24 mouse cellular contexts compared by ENCODE assay signal in genomic region chr5:110211312-110211711, GRCm38 (mm10). TPM values are rescaled to one million over a fixed set of nuclear protein-coding genes. Genes with fewer than 3 reads are reported as not detected.
DNase-seq lines count a peak whose midpoint lies in the region; ATAC-seq and TF ChIP-seq lines count a peak whose summit lies in the region.
"Had no signal": no experiment of that assay in that cellular context is flagged by ENCODE, and none has a peak within 500 bp of the region (broad histone marks: within the 10 kb centered on the region; RNA-seq: fewer than 3 reads in every experiment).

No protein-coding gene starts in this region.

- no peaks in the 10 kb centered on the region for H3K27me3 ChIP-seq in lung, postnatal 0 days (replicated peaks; ENCODE audit: insufficient read depth, low read length)
- no peaks in the 10 kb centered on the region for H3K27me3 ChIP-seq in MEL (ENCODE audit: control insufficient read depth in 1 of 2, insufficient read depth in 2 of 2, low read length in 2 of 2)
- H3K27me3 ChIP-seq: embryonic facial prominence, embryonic 13.5 days; forebrain, embryonic 15.5 days; kidney, embryonic 15.5 days; limb, embryonic 12.5 days; liver, embryonic 13.5 days; lung, embryonic 15.5 days; stomach, embryonic 15.5 days had no signal

- no peak overlapping the region for H3K9ac ChIP-seq in lung, postnatal 0 days (replicated peaks; ENCODE audit: low read depth)
- no peak overlapping the region for H3K9ac ChIP-seq in MEL (ENCODE audit: control insufficient read depth, low read depth, low read length, poor library complexity, severe bottlenecking)
- H3K9ac ChIP-seq: embryonic facial prominence, embryonic 13.5 days; forebrain, embryonic 15.5 days; kidney, embryonic 15.5 days; limb, embryonic 12.5 days; liver, embryonic 13.5 days; lung, embryonic 15.5 days; stomach, embryonic 15.5 days had no signal

- H3K36me3 ChIP-seq in lung, postnatal 0 days (ENCODE audit: insufficient read depth, low read length) = peaks cover 65% of the 10 kb centered on the region
- peaks cover 0 to 7% of the 10 kb centered on the region in 2 experiments; a peak in 2 of 4 replicates for H3K36me3 ChIP-seq in MEL (ENCODE audit: control insufficient read depth in 1 of 2, insufficient read depth in 2 of 2, low read length in 2 of 2)

- no peak for TF ChIP-seq RAD21 in MEL (IDR thresholded peaks at IDR 0.05; ENCODE audit: low read depth, low read length)

- no peaks in the 10 kb centered on the region for H3K79me2 ChIP-seq in MEL (ENCODE audit: control insufficient read depth, insufficient read depth, low read length, poor library complexity)

- no peak for TF ChIP-seq CTCF in lung, postnatal 0 days (IDR thresholded peaks at IDR 0.05)
- TF ChIP-seq CTCF in MEL (IDR thresholded peaks at IDR 0.05 in 2 of 3, conservative IDR thresholded peaks at IDR 0.05 in 1 of 3; ENCODE audit: control insufficient read depth in 1 of 3, insufficient read depth in 1 of 3, low read depth in 2 of 3, low read length in 3 of 3, poor library complexity in 1 of 3, severe bottlenecking in 1 of 3) = no peak

- H3K27ac ChIP-seq in lung, postnatal 0 days (ENCODE audit: low read length) = no peak overlapping the region
- H3K27ac ChIP-seq in MEL (ENCODE audit: control insufficient read depth, low read depth, low read length) = no peak overlapping the region
- H3K27ac ChIP-seq: embryonic facial prominence, embryonic 13.5 days; forebrain, embryonic 10.5 days; forebrain, embryonic 15.5 days; gastrocnemius, adult 2 months; kidney, embryonic 15.5 days; limb, embryonic 12.5 days; liver, embryonic 13.5 days; lung, embryonic 15.5 days; stomach, embryonic 15.5 days had no signal

- H3K9me3 ChIP-seq in lung, postnatal 0 days (ENCODE audit: low read length) = no peaks in the 10 kb centered on the region
- no peaks in the 10 kb centered on the region for H3K9me3 ChIP-seq in MEL (replicated peaks; ENCODE audit: insufficient read depth, low read length)
- H3K9me3 ChIP-seq: embryonic facial prominence, embryonic 13.5 days; forebrain, embryonic 10.5 days; forebrain, embryonic 15.5 days; kidney, embryonic 15.5 days; limb, embryonic 12.5 days; liver, embryonic 13.5 days; lung, embryonic 15.5 days; stomach, embryonic 15.5 days had no signal

- peak; percentile 7 for DNase-seq in lung, postnatal 0 days (ENCODE audit: low spot score)
- DNase-seq in lung, postnatal 14 days = no peak
- peak; percentile 27 for DNase-seq in MEL (ENCODE audit: low read depth, low spot score)
- DNase-seq in retina, postnatal 1 day = no peak
- DNase-seq in right cerebral cortex, postnatal 25 days = no peak
- DNase-seq: adrenal gland, postnatal 25 days; cerebellum, adult 2 months; gastrocnemius, adult 2 months; heart, postnatal 14 days; kidney, adult 18-20 months; kidney, postnatal 25 days; liver, embryonic 13.5 days; midbrain, embryonic 14.5 days had no signal

- TF ChIP-seq POLR2A in MEL (IDR thresholded peaks at IDR 0.05; ENCODE audit: control insufficient read depth in 1 of 2, insufficient read depth in 1 of 2, low read depth in 1 of 2, low read length in 2 of 2, poor library complexity in 1 of 2) = no peak

- TF ChIP-seq EP300 in lung, postnatal 0 days (IDR thresholded peaks at IDR 0.05) = no peak
- no peak for TF ChIP-seq EP300 in MEL (IDR thresholded peaks at IDR 0.05; ENCODE audit: low read depth in 1 of 2, low read length in 2 of 2)

- H3K4me2 ChIP-seq in lung, postnatal 0 days (replicated peaks; ENCODE audit: low read depth, low read length) = no peak overlapping the region
- H3K4me2 ChIP-seq: embryonic facial prominence, embryonic 13.5 days; forebrain, embryonic 15.5 days; kidney, embryonic 15.5 days; limb, embryonic 12.5 days; liver, embryonic 13.5 days; lung, embryonic 15.5 days; stomach, embryonic 15.5 days had no signal

- no peaks in the 10 kb centered on the region for H3K4me1 ChIP-seq in lung, postnatal 0 days (ENCODE audit: insufficient read depth, low read depth, low read length)
- no peaks in the 10 kb centered on the region for H3K4me1 ChIP-seq in MEL (ENCODE audit: control insufficient read depth in 1 of 2, insufficient read depth in 2 of 2, low read length in 2 of 2)
- H3K4me1 ChIP-seq: embryonic facial prominence, embryonic 13.5 days; forebrain, embryonic 10.5 days; forebrain, embryonic 15.5 days; kidney, embryonic 15.5 days; limb, embryonic 12.5 days; liver, embryonic 13.5 days; lung, embryonic 15.5 days; stomach, embryonic 15.5 days had no signal

- no peak for ATAC-seq in lung, postnatal 0 days
- peak; percentile 100 for ATAC-seq in granulocyte monocyte progenitor cell, adult 5-6 weeks (replicated peaks; ENCODE audit: poor library complexity, severe bottlenecking)
- ATAC-seq in monocyte, adult 5-6 weeks (replicated peaks; ENCODE audit: insufficient number of reproducible peaks, low FRiP score, low TSS enrichment, poor library complexity, severe bottlenecking) = peak; percentile 93
- ATAC-seq: CD4-positive, CD25-positive, alpha-beta regulatory T cell, adult 4 months; forebrain, embryonic 15.5 days; hindbrain, embryonic 16.5 days had no signal

- no peak overlapping the region for H3K4me3 ChIP-seq in lung, postnatal 0 days (ENCODE audit: low read depth, low read length)
- H3K4me3 ChIP-seq in MEL (ENCODE audit: control insufficient read depth in 1 of 2, insufficient read depth in 1 of 2, low read depth in 2 of 2, low read length in 2 of 2) = no peak overlapping the region
- H3K4me3 ChIP-seq: embryonic facial prominence, embryonic 13.5 days; forebrain, embryonic 10.5 days; forebrain, embryonic 15.5 days; gastrocnemius, adult 2 months; kidney, embryonic 15.5 days; limb, embryonic 12.5 days; liver, embryonic 13.5 days; lung, embryonic 15.5 days; stomach, embryonic 15.5 days had no signal

- WGBS in lung, postnatal 0 days = 74% methylated on average over 2 of the region's 2 CpGs

TF ChIP-seq in MEL, 35 proteins besides CTCF, POLR2A, EP300 and RAD21:
- TF ChIP-seq POLR2AphosphoS5 (IDR thresholded peaks at IDR 0.05; ENCODE audit: borderline replicate concordance, low read depth, low read length) = no peak
- no peak for TF ChIP-seq ELF1 (IDR thresholded peaks at IDR 0.05; ENCODE audit: low read depth, low read length)
- TF ChIP-seq KAT2A (conservative IDR thresholded peaks at IDR 0.05; ENCODE audit: low read depth, low read length) = no peak
- TF ChIP-seq MXI1 (IDR thresholded peaks at IDR 0.05; ENCODE audit: low read depth, low read length) = no peak
- TF ChIP-seq HCFC1 (IDR thresholded peaks at IDR 0.05; ENCODE audit: low read depth, low read length) = no peak
- TF ChIP-seq ZKSCAN1 (IDR thresholded peaks at IDR 0.05; ENCODE audit: low read depth, low read length) = no peak
- no peak for TF ChIP-seq ZC3H11A (IDR thresholded peaks at IDR 0.05; ENCODE audit: low read depth, low read length)
- TF ChIP-seq MYC (IDR thresholded peaks at IDR 0.05; ENCODE audit: low read depth, low read length) = no peak
- no peak for TF ChIP-seq TBP (IDR thresholded peaks at IDR 0.05; ENCODE audit: low read depth, low read length)
- no peak for TF ChIP-seq UBTF (IDR thresholded peaks at IDR 0.05; ENCODE audit: borderline replicate concordance, insufficient read depth, low read depth, low read length)
- TF ChIP-seq GATA1 (IDR thresholded peaks at IDR 0.05; ENCODE audit: low read depth, low read length) = no peak

RNA-seq across cellular contexts. Expression of gene Ankle2, which starts 19.5 kb away (rescaled TPM):
- 15.5 and 18.0 TPM in 2 replicates for polyA plus RNA-seq in lung, postnatal 0 days (2015; fragmentation: Nextera tagmentation; extraction: Ambion mirVana)
- 31.7 and 37.9 TPM in 2 replicates for total RNA-seq in MEL (2012; rRNA removed)
- 100 to 1,000 TPM in 1 of 2 experiments, 10 to 100 TPM in 1; 29.5 to 270 TPM for polyA plus RNA-seq in MEL (2012; ENCODE audit: insufficient read depth in 1 of 2, insufficient read length in 2 of 2, low read depth in 1 of 2, low replicate concordance in 2 of 2, missing spikeins in 1 of 2)
- total RNA-seq in granulocyte monocyte progenitor cell, adult 5-6 weeks (2014; fragmentation: Nextera tagmentation) = 31.4 and 42.7 TPM in 2 replicates
- total RNA-seq in granulocyte monocyte progenitor cell, adult 5-6 weeks (2017) = 53.1 and 68.9 TPM in 2 replicates
- total RNA-seq in monocyte, adult 5-6 weeks (2017) = 62.3 to 65.9 TPM (median 64.4 TPM) in 3 replicates

RNA-seq across cellular contexts. Expression of gene Golga3, which starts 34.8 kb away (rescaled TPM):
- 9.1 and 11.0 TPM in 2 replicates for polyA plus RNA-seq in lung, postnatal 0 days (2015; fragmentation: Nextera tagmentation; extraction: Ambion mirVana)
- 16.3 and 17.4 TPM in 2 replicates for total RNA-seq in MEL (2012; rRNA removed)
- 10 to 100 TPM; 21.7 to 80.3 TPM for polyA plus RNA-seq in MEL (2012; ENCODE audit: insufficient read depth in 1 of 2, insufficient read length in 2 of 2, low read depth in 1 of 2, low replicate concordance in 2 of 2, missing spikeins in 1 of 2)
- total RNA-seq in granulocyte monocyte progenitor cell, adult 5-6 weeks (2014; fragmentation: Nextera tagmentation) = 16.9 and 23.9 TPM in 2 replicates
- total RNA-seq in granulocyte monocyte progenitor cell, adult 5-6 weeks (2017) = 19.4 and 22.8 TPM in 2 replicates
- total RNA-seq in monocyte, adult 5-6 weeks (2017) = 26.9 to 50.9 TPM (median 39.0 TPM) in 3 replicates

RNA-seq across cellular contexts. Expression of gene Pgam5, which starts 58.4 kb away (rescaled TPM):
- polyA plus RNA-seq in lung, postnatal 0 days (2015; fragmentation: Nextera tagmentation; extraction: Ambion mirVana) = 32.0 and 33.6 TPM in 2 replicates
- 96.3 and 115 TPM in 2 replicates for total RNA-seq in MEL (2012; rRNA removed)
- polyA plus RNA-seq in MEL (2012; ENCODE audit: insufficient read depth in 1 of 2, insufficient read length in 2 of 2, low read depth in 1 of 2, low replicate concordance in 2 of 2, missing spikeins in 1 of 2) = 10 to 100 TPM in 1 of 2 experiments, not detected in 1; 95.8 TPM
- 37.7 and 42.2 TPM in 2 replicates for total RNA-seq in granulocyte monocyte progenitor cell, adult 5-6 weeks (2014; fragmentation: Nextera tagmentation)
- total RNA-seq in granulocyte monocyte progenitor cell, adult 5-6 weeks (2017) = 41.4 and 45.0 TPM in 2 replicates
- total RNA-seq in monocyte, adult 5-6 weeks (2017) = 23.6 to 27.7 TPM (median 24.7 TPM) in 3 replicates

Comparison
In these comparisons a context has a peak if more than half of its experiments do, and no peak if none do; other contexts are left out.
1. DNase-seq: peak in lung, postnatal 0 days (single experiment) and MEL (single experiment); none in lung, postnatal 14 days (single experiment), retina, postnatal 1 day (single experiment) and right cerebral cortex, postnatal 25 days (single experiment).